Mouse (Mus musculus) heart, adult 2 months (tissue): ENCODE measurements at regions not wholly inside any gene's neighbourhood (a gene's known extent, or its start where the extent isn't known, plus 50 kb on each side); places are given as distances from the start of the nearest gene placed in this dataset.

Experiments
- DNase-seq, 2 experiments: peaks; one replicate each; pipeline ENCODE4 v3.0.0; 2021
- H3K27ac ChIP-seq: fragments of 200-600 bp; 2 replicates; pipeline ENCODE4 v1.8.1; 2022
- H3K27me3 ChIP-seq: fragments of 200-500 bp; 2 replicates; pipeline ENCODE4 v1.6.1; 2012; ENCODE audit warnings: mild to moderate bottlenecking, low read length, inconsistent platforms, mixed read lengths; ENCODE audit not compliant: control insufficient read depth, insufficient read depth
- H3K36me3 ChIP-seq: fragments of 200-500 bp; 2 replicates; pipeline ENCODE4 v1.6.1; 2012; ENCODE audit warnings: low read length, inconsistent platforms; ENCODE audit not compliant: control insufficient read depth, insufficient read depth
- H3K4me1 ChIP-seq: fragments of 200-500 bp; 2 replicates; pipeline ENCODE4 v1.6.1; 2011; ENCODE audit warnings: low read length; ENCODE audit not compliant: control insufficient read depth, insufficient read depth
- H3K4me3 ChIP-seq: fragments of 200-600 bp; 2 replicates; pipeline ENCODE4 v1.8.1; 2022
- H3K79me2 ChIP-seq: fragments of 200-500 bp; replicated peaks from 2 replicates; pipeline ENCODE4 v1.6.1; 2012; ENCODE audit warnings: mild to moderate bottlenecking, inconsistent platforms, low read length, moderate library complexity, mixed read lengths; ENCODE audit not compliant: control insufficient read depth, insufficient read depth
- H3K9ac ChIP-seq: fragments of 200-500 bp; 2 replicates; pipeline ENCODE4 v1.6.1; 2012; ENCODE audit warnings: low read depth, mild to moderate bottlenecking, control low read depth, inconsistent platforms, low read length, mixed read lengths
- CTCF ChIP-seq: fragments of 200-600 bp; IDR thresholded peaks from 2 replicates; pipeline ENCODE4 v1.8.1; 2022; ENCODE audit warnings: antibody characterized with exemption, mild to moderate bottlenecking, moderate library complexity
- EP300 ChIP-seq: fragments of 200-500 bp; IDR thresholded peaks from 2 replicates; pipeline ENCODE4 v1.6.1; 2011; ENCODE audit warnings: low read depth, low read length, control low read depth; ENCODE audit not compliant: insufficient read depth
- POLR2A ChIP-seq: fragments of 200-500 bp; IDR thresholded peaks from 2 replicates; pipeline ENCODE4 v1.6.1; 2011; ENCODE audit warnings: mild to moderate bottlenecking, low read depth, low read length, control low read depth; ENCODE audit not compliant: insufficient read depth
- WGBS: fragments of 180-500 bp; shearing (Covaris S2); methylation state at CpG from one replicate; pipeline ENCODE4 v1.1.7; 2018; 5-methylcytosine and 5-hydroxymethylcytosine counted together
- intact Hi-C: fragments of 180-260 bp; cut with DNase I; formaldehyde crosslinking; loops from one replicate; pipeline ENCODE4 v1.15.1; 2025

GRCm38 (mm10) chr13:101253698-101254468 lies 420.7 kb upstream of the Slc30a5 start:
- Histone ChIP-seq H3K27me3 (no peaks in the 10 kb centered on the region), H3K36me3 (no peaks in the 10 kb centered on the region), H3K9ac (no peak overlapping the region), H3K4me3 (no peak overlapping the region), H3K27ac (no peak overlapping the region), H3K79me2 (no peaks in the 10 kb centered on the region), H3K4me1 (no peaks in the 10 kb centered on the region)
- intact Hi-C loops, result no loop called here
- 79% methylated on average over 5 of the region's 5 CpGs for WGBS
- DNase-seq, result no peak
- TF ChIP-seq CTCF, result no peak
- TF ChIP-seq EP300, result no peak
- TF ChIP-seq POLR2A, result no peak

GRCm38 (mm10) chr13:101249369-101249768 lies 416.1 kb upstream of the Slc30a5 start:
- intact Hi-C loops, result no loop called here
- Histone ChIP-seq H3K27me3 (no peaks in the 10 kb centered on the region), H3K36me3 (no peaks in the 10 kb centered on the region), H3K4me1 (no peaks in the 10 kb centered on the region), H3K27ac (no peak overlapping the region), H3K79me2 (no peaks in the 10 kb centered on the region), H3K9ac (no peak overlapping the region), H3K4me3 (no peak overlapping the region)
- 82% methylated on average over 5 of the region's 5 CpGs for WGBS
- no peak for DNase-seq
- no peak for TF ChIP-seq POLR2A
- no peak for TF ChIP-seq EP300
- no peak for TF ChIP-seq CTCF

- intact Hi-C loops, result no loop called here
- no peak for DNase-seq
- Histone ChIP-seq H3K36me3 (no peaks in the 10 kb centered on the region), H3K9ac (no peak overlapping the region), H3K27ac (no peak overlapping the region), H3K4me3 (no peak overlapping the region), H3K27me3 (no peaks in the 10 kb centered on the region), H3K79me2 (no peaks in the 10 kb centered on the region), H3K4me1 (no peaks in the 10 kb centered on the region)
- TF ChIP-seq POLR2A (no peak), EP300 (no peak), CTCF (no peak)
- 82% methylated on average over 3 of the region's 3 CpGs for WGBS
Observed at GRCm38 (mm10) chr13:101244326-101244725, 411.1 kb upstream of the Slc30a5 start.

- no peak overlapping the region for H3K27ac ChIP-seq
- no peaks in the 10 kb centered on the region for H3K36me3 ChIP-seq
- DNase-seq, result no peak
- H3K4me1 ChIP-seq, result peaks cover 1% of the 10 kb centered on the region
- no peak overlapping the region for H3K9ac ChIP-seq
- TF ChIP-seq EP300 (no peak), CTCF (no peak), POLR2A (no peak)
- H3K27me3 ChIP-seq, result no peaks in the 10 kb centered on the region
- no peaks in the 10 kb centered on the region for H3K79me2 ChIP-seq
- no peak overlapping the region for H3K4me3 ChIP-seq
- intact Hi-C loops, result no loop called here
Observed at GRCm38 (mm10) chr13:101238860-101239259, 405.6 kb upstream of the Slc30a5 start.

- Histone ChIP-seq H3K27ac (no peak overlapping the region), H3K9ac (no peak overlapping the region), H3K27me3 (no peaks in the 10 kb centered on the region), H3K36me3 (peaks cover 5% of the 10 kb centered on the region; the same call in 1 of the 2 replicates), H3K4me1 (peaks cover 7% of the 10 kb centered on the region), H3K4me3 (no peak overlapping the region), H3K79me2 (no peaks in the 10 kb centered on the region)
- intact Hi-C loops, result no loop called here
- 89% methylated on average over 10 of the region's 10 CpGs for WGBS
- TF ChIP-seq EP300 (no peak), CTCF (no peak), POLR2A (no peak)
- no peak for DNase-seq
Observed at GRCm38 (mm10) chr13:101237035-101237434, 403.8 kb upstream of the Slc30a5 start.

- Histone ChIP-seq H3K27ac (no peak overlapping the region), H3K9ac (no peak overlapping the region), H3K36me3 (peaks cover 5% of the 10 kb centered on the region; the same call in 1 of the 2 replicates), H3K4me3 (no peak overlapping the region), H3K79me2 (no peaks in the 10 kb centered on the region), H3K4me1 (peaks cover 7% of the 10 kb centered on the region), H3K27me3 (no peaks in the 10 kb centered on the region)
- intact Hi-C loops, result no loop called here
- no peak for TF ChIP-seq CTCF
- TF ChIP-seq POLR2A, result no peak
- TF ChIP-seq EP300, result no peak
- 60% methylated on average over 4 of the region's 4 CpGs for WGBS
- no peak for DNase-seq
Observed at GRCm38 (mm10) chr13:101235846-101236245, 402.6 kb upstream of the Slc30a5 start.
